Mouse (Mus musculus): ENCODE results near the gene Gm10153.
"Not testable (repeated sequence)": the region's sequence is repeated elsewhere in the genome, so short reads cannot be mapped to it uniquely, and the experiment has no call there.

- not testable (repeated sequence) for TF ChIP-seq CTCF (IDR thresholded peaks at IDR 0.05; ENCODE audit: low read depth, low read length); TAL1 (conservative IDR thresholded peaks at IDR 0.05; ENCODE audit: low read depth, low read length); GATA2 (IDR thresholded peaks at IDR 0.05; ENCODE audit: borderline replicate concordance, low read depth, low read length); POLR2AphosphoS5 (IDR thresholded peaks at IDR 0.05; ENCODE audit: insufficient replicate concordance, low read depth, low read length); GATA1 (IDR thresholded peaks at IDR 0.05; ENCODE audit: borderline replicate concordance, low read length)
Observed at GRCm38 (mm10) chr7:142157013-142157412, 33.2 kb downstream of the Gm10153 start, which contains the start of gene Gm29735.
